Mouse (Mus musculus) embryo, embryonic 10.5 days (tissue): ENCODE results near the gene Mapk12.

Experiments
- DNase-seq: peaks from one replicate; pipeline ENCODE4 v3.0.0-alpha.2; 2015; ENCODE audit warnings: low spot score

Gene Mapk12

DNA sequence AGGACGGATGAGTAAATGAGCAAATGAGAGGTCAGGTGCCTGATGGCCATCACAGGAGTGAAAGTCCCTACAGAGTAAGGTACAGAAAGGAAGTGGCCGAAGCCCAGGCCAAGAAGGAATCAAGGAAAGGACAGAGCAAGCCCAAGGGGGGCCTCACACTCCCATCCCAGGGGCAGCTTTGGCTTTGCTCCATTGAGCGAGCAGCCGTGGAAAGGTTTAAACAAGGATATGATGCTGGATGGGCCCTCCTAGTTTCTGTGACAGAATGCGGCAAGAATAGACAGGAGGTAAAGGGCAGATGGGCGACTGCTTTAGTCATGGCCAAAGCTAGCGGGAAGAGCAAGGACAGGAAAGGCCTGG is 2.5 kb downstream of the Mapk12 start:
- DNase-seq: no peak

DNA sequence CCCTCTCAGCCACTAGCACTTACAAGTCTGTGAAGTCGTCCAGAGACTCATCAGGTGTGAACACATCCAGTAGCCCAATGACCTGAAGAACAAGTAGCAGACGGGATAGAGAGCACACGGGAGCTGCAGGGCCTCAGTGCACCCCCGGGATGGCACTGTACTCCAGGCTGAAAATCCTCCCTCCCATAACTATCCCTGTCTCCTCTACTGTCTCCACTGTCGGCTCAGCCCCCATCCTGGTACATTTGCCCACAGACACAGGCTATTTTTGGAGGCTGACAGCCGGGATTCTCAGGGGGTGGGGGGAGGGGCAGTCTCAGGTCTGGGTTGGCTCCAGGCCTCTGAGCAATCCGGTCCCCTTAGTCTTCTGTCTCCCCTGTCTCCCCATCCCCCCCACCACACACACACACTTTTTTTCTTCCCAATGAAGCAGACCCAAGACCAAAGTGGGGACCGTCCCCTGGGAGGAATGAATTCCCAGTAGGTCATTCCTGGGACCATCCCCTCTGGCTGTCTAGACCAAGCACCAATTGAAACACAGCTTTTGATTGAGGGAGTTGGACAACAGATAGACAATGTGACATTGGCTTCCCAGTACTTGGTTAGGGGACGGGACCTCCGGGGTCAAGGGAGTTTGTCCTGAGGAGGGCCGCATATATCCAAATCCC is 3.0 kb downstream of the Mapk12 start:
- DNase-seq: no peak

DNA sequence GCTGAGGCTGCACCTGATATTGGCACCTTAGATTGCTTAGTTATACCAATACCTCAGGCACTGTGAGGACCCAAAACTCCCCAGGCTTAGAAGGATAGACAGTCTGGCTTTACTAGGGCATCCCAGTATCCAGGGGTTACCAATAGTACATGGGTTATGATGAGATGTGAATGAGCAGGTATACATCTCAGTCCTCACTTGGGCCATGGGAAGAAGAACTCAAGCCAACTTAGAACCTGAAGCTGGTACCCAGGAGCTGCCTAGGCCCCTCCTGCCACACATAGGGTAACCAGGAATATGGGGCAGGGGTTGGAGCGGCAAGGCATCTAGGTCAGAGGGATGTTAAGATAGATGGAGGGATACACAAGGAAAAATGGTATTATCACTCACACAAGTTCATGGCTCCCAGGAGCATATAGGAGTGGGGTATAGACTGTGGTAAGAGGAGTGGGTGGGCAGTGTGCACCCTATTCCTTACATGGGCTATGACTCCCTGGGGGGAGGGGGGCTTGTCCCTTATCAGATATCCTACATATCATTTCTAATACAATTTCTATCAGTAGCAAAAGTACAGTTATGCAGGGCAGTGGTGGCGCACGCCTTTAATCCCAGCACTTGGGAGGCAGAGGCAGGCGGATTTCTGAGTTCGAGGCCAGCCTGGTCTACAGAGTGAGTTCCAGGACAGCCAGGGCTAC is 3.9 kb downstream of the Mapk12 start:
- DNase-seq: no peak

DNA sequence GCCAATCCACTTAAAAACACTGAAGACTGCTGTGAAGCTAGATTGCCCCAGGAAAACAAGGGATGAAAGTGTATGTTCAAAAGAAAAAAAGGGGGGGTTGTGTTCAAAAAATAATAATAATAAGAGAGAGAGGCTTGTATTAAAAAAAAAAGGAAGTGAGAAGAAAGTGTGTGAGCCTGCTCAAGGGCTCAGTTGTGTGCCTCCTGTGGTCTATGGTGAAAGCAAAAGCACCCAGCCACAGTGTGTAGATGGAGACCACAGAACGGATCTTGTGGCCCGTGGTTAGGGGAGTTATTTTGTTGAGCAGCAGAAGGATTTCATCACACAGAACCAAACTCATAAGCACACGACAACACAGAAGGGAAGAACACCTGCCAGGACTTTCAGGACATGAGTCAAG is 9.2 kb downstream of the Mapk12 start:
- no peak for DNase-seq

DNA sequence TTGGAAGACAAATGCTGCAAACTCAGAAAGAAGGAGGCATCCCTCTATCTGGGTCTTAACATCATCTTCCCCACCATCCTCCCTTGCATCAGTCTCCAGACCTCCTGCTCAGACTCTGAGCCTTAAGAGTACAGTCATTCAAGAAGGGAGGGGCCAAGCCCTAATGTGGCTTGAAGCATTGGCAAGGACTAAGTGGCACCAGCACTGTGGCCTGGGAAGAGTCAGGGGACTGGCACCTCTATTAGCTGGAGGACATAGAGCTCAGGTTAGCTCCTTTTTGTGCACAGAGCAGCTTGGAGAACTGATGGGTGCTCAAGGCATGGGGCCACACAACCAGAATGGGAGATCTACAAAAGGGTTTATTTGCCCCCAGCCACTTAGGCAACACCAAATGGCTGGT is 10.3 kb downstream of the Mapk12 start:
- DNase-seq: no peak

DNA sequence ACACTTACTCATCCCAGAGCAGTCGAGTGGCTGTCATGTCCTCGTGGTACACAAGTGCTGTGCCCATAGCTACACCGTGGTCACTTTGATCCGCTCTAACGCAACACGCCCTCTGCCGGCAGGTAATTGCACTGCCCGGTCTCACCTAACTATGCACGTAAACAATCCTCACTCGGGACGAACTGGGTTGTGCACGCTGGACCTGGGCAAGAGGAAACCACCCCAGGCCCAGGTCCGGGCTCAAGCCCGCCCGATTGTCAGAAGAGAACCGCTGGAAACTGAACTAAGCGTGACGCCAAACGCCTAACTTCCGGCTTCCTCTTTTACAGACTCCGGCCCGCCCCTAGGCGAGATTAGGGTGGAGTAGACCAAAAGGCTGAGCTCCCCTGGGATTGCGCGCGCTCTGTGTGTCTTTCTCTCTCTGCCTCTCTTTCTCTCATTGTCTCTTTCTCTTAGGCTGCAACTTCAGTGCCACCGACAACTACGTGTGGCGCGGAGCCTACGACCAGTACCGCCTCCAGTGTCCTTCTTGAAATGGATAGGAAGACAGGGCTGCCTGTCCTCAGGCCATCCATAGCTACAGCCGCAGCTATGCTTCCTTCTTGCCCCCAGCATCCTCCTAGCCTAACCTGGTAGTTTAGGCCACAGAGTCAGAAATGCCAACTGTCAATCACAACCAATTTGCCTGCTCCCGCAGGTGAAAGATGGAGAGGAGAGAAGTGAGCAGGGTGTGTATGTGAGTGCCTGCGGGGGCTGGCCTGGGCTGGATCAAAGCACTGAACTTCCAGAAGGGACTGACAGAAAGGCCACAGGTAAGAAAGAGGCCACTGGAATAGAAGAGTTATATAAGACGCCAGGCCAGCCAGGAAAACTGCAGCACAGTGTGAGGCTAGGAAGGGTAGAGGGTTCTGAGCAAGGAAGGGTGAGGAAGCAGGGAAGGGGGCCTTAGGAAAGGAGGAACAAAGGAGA is 11.8 kb downstream of the Mapk12 start, which contains the start of gene Hdac10:
TSS of gene Hdac10 (minus strand) at position 319 of the 969 bp plus-strand sequence.
- peak; percentile 89 for DNase-seq

DNA sequence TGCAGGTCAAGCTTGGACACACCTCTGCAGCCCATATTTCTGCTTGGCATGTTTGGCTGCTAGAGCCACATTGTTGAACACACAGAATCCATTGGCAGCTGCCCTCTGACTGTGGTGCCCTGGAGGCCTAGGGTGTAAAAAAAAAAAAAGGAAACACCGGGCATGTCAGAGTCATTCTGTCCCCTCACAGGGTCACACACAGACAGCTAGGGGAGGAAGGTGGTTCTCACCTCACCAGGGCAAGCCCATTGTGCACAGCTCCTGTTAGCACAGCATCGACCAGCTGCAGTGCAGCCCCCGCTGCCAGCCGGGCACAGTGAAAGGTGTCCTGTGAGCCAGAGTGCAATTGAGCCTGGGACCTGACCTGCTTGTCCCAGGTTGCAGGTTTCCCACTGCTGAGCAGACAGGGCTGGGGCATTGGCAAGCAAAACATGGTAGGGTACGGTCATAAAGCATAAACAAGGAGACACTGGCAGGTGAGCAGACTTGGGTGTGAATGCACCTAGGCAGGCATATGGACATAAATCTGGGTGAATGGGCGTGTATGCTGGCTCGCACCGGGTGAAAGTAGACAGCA is 13.1 kb downstream of the Mapk12 start:
- no peak for DNase-seq

DNA sequence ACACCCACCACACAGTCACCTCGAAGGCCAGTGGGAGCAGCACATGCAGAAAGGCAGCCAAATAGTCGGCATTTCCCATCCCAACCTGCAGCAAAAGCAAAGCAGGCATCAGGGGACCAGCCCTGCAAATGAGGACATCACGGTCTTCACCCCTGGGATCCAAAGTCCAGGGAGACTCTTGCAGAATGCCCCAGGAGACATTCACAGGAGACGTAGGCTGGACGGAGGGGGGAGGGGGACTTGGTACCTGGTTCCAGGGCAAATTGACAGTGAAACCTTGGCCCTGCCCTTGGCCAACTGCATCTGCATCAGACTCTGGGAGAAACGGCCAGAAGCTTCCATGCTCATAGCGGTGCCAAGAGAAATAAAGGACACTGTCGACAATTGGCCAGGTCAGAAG is 13.9 kb downstream of the Mapk12 start:
- DNase-seq: no peak

DNA sequence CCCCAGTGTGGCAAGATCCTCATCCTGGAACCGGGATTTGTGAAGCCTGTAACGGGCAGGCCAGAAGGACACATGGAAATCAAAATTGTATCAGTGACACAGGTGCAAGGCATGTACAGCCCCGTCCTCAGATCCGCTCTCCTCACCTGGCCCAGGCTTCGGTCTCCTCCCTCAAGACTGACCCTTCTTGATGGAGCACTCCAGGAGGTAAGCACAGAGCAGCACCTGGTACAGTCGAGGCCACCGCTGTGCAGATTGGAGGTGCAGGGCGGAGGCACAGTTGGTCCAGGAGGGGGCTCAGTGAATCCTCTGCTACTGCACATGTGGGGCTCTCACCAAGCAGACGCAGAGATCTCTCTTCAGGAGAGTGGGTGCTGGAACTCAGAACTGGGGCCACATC is 15.2 kb downstream of the Mapk12 start:
- DNase-seq: no peak

DNA sequence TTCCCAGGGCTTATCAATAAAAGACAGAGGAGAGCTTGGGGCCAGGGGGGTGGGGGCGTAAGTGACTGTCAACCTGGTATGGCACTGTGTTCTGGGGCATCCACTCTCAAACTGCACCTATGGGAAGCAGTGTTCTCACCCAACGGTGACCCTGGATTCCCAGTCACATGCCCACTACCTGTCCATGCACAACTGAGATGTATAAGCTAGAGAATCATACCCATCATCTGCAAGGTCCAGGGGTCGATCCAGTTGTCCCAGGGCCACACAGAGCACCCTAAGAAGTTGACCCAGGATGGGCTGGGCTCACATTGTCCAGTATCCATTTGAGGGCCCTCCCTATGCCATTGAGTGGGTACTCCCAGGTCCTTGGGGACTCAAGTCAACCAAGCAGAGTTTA is 16.2 kb downstream of the Mapk12 start:
- no peak for DNase-seq

DNA sequence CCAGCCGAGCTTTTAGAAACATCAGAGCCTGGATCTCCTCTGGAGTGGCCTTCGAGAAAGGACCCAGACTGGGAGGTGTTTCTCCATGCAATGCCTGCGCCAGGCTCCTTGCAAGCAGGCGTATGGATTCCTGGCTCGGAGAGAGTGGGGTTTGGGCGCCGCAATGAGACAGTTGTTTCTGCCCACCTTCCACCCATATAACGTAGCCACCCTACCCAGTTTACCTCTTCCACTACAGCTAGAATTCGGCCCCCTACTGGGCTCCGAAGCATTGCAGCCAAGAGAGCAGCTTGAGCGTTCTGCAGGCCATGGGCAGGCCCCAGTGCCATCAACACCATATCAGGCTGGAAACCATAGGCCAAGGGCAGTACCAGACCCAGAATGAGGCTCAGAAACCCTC is 16.9 kb downstream of the Mapk12 start:
- peak; percentile 64 for DNase-seq

DNA sequence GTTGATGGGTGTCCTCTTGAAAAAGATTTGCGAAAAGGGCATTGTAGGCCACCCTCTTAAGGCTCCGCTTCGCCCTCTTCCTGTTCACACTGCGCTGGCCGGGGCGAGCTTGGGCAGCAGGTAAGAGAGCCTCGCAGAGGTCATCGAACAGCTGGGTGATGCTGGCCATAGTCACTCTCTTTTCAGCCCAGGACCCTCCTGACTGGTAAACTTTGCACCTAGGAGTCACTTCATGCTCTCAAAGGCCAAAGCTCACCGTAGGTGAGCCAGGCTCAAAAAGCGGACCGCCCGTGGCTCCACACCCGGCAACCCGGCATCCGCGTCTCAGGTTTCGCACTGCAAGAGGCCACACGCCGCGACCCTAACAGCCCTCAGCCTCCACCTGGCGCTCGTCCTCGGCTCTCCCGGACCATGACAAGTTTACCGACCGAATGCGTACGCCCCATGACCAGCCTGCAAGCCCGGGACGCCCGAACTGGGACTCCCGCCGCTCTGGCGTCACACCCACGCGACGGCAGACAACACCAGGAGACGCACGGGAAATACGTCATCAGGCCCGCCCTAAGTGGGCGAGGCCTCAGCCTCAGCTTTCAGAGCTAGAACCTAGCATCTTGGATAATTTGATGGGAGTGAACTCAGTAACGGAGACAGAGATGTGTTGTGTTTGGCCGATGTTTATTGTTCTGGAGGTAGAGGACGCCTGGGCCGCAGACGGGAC is 17.7 kb downstream of the Mapk12 start, which contains the start of gene Tubgcp6:
TSS of gene Tubgcp6 (minus strand) at position 464 of the 718 bp plus-strand sequence.
- DNase-seq: peak; percentile 98

DNA sequence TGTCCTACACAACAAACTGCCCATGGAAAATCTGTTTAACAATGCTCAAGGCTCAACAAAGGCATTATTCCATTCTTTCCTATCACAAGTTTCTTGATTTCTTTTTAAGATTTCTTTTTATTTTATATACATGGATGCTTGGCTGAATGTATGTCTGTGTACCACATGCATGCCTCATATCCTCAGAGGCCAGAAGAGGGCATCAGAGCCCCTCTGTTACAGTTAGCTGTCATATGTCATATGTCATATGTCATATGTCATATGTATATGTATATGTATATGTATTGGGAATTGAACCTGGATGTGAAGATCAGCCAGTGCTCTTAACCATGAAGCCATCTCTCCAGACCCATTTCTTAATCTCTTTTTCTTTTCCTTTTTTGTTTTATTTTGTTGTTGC is 22.5 kb downstream of the Mapk12 start:
- DNase-seq: no peak

DNA sequence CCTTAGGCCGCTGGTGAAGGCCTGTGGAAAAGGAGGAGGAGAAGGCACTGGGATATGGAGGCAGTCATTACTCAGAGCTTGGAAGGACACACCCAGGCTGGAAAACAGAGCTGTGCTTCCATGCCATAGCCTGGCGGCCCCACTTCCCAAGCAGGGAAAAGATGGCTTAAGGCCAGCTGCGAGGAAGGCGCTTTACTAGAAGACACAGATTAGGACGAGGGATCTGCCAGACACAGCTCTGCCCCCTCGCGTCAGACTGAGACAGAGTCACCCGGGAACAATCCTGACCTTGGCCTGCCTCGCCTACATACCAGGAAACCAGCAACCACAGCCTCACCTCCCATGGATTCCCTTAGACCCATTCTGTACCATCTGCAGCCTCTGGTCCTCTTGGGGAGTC is 30.4 kb downstream of the Mapk12 start:
- no peak for DNase-seq

DNA sequence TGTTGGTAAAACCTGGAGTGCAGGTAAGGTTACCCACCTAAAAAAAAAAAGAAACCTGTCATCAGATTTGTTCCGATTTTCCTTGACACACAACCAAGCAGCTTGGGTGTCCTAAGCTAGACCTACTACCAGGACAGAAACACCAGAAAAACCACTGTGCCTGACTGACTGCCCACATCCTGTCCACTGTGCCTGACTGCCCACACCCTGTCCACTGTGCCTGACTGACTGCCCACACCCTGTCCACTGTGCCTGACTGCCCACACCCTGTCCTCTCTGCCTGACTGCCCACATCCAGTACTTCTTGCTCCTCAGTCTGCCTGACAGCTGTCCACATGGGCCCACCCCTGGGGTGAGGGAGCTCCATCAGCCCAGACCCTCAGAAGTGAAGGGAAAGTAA is 33.5 kb downstream of the Mapk12 start:
- DNase-seq: no peak

DNA sequence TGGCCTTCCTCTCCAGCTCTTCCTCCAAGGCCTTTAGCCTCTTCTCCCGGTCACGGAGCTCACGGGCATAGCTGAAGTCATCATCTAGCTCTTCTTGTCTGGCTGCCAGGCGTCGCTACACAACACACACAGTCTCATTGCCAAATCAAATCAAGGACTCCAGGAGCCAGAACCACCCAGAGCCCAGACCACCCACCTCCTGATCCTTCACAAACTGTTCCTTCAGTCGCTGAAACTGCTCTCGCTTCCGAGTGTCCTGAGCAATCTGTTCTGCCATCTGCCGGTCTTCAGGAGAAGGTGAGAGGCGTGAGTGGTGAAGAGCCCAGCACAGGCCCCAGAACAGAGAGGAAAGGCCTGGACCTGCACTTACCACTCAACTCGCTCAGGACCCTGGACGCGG is 34.4 kb downstream of the Mapk12 start:
- DNase-seq: no peak

DNA sequence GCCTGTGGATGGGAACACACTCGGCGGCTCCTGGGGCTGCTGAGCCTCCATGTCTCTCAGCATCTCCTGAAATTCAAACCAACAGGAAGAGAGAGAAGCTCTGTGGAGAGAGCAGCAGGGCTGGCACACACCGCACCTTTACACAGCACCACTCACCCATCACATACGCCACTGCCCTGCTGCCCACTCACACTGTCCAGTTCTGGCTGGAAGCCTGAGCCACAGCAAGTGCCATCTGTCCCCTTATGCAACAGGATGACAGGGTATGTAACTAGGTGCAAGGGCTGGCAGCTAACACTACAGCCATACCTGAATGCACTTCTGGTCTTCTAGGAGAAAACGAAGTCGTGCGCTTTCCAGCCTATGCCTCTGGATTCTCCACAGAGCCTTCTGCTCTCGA is 36.1 kb downstream of the Mapk12 start:
- no peak for DNase-seq

DNA sequence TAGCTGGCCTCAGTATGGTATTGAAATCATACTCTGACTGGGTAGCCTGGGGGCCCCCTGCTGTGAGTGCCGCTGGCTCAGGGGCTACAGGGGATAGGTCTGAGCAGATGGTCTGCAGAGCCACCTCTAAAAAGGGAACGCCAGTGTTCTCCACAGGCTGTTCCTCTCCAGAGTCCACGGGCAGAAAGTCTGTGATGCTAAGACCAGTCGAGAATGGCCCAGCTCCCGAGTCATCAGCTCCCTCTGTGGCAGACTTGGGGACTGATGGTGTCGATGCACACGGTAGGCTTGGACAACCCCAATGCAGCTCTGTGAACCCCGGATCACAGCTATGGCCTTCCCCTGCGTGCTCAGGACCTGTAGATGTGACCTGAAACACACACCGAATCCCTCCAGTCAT is 36.6 kb downstream of the Mapk12 start:
- DNase-seq: no peak

DNA sequence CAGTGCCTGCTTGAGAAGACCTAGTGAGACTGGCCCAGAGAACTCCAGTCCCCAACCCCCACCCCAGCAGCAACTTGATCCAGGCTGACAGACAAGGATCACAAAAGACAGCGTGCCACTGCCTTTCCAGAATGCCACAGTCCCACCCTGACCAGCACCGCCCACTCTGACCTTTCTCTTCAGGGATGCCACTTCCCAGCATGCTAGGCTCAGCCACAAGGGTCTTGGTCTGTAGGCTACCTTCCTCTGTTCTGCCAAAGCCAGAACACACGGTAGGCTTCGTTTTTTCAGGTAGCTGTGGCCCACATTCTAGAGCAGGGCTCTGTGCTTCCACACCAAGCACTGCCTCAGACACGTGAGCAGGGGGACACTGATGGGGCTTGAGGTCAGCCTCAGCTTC is 37.9 kb downstream of the Mapk12 start:
- DNase-seq: peak; percentile 17

DNA sequence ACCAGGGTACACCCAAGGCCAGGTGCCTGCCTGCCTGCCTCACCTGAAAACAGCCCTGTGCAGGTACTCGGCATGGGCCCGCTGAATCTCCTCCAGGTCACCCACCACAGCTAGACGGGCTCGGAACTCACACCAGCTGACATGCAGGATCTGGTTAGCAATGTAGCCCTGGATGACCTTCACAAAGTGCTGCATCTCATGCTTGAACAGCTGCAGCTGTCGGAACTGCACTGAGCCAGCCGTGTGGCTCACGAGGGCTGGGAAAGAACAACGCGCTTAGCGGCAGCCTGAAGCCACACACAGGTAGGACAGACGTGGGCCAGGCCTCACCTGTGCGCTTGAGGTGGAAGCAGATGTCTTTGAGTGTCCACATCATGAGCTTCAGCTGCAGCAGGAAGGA is 39.7 kb downstream of the Mapk12 start:
- DNase-seq: no peak

DNA sequence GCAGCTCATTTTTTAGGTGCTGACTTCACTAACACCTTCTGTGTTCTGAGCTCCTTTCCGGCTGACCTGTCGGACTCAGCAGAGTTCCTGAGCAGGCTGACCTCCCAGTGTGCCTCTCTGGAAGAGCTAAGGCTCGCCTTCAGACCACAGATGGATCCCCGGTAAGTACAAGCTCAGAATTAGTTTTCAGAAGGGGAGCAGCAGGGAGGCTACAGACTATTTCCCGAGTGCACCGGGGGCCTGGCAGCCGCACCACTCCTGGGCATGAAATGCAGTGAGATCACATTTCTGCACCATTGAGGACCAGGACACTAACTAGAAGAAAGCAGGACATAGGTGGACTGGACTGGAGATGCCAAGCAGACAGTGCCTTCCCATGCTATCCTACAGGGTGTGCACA is 41.9 kb downstream of the Mapk12 start:
- no peak for DNase-seq

DNA sequence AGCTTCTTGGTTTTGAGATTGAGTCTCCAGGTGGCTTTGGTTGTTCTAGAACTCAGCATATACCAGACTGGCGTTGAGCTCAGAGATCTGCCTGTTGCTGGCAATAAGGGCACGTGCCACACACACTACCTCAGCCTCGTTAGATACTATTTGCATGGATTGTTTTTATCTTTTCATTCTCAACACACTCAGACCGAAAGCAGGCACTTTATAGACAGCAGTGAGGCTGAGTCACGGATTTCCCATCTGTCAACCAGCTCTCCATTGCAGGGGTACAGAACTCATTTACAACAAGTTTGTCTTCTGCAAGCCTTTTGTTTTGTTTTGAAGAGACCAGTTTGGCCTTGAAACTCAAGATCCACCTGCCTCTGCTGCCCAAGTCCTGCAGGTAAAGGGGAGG is 43.1 kb downstream of the Mapk12 start:
- no peak for DNase-seq
